Mouse (Mus musculus) urinary bladder, postnatal 14 days (tissue): ENCODE data around the gene Slc13a3.

Experiments used
- DNase-seq: peaks from one replicate; pipeline ENCODE4 v3.0.0; 2021; ENCODE audit warnings: low spot score

Gene Slc13a3

DNA sequence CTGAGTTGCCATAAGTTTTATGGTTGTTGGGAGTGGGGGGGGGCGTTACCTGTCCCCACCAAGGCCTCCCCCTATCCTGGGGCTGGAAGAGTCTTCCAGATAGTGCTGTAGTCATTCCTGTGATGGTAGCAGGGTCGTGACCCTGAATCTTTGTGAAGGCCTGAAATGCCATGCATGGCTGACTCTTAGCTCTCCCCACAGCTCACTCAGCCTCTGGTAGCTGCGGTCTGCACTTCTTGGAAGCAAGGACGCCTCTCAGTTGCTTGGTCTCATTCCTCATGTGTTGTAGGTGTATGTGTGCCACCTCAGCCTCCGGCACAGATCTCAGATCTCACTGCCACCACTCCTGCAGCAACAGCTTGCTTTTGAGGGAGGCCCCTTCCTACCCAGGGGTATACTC is 2.8 kb upstream of the Slc13a3 start:
- no peak for DNase-seq

DNA sequence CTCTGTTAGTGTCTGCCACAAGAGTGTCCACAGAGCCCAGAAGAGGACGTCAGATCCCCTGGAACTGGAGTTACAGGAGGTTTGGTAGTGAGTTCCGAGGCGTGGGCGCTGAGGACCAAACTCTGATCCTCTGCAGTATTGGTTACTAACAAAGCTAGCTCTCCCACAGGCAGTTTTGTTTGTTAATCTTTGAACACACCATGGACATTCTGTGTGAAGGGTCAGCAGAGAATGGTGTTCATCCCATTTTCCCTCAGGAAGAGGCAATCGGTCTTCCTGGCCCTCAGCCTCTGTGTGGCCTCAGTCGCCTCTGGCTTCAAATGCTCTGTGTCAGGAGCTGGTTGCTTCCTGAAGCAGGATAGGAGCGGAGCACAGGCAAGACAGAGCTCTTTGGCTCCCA is 2.4 kb upstream of the Slc13a3 start:
- DNase-seq = no peak

DNA sequence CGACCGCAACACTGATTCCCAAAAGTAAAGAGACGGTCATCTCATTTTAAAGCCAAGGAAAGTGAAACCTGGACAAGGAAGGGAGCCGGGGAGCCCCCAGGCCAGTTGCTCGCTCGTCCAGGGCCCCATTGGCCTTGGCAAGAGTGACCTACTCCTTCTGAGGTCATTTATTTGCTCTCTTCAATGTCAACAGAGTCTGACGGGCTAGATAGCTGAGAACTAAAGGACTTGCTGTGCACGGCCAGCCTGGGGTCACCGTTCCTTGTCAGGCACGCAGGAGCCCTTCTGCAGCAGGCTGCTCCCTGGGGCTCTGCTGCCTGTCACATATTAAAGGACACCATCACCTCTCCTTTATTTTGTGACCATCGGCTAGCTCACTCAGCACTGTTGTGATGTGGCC is 1.1 kb downstream of the Slc13a3 start:
- no peak for DNase-seq

DNA sequence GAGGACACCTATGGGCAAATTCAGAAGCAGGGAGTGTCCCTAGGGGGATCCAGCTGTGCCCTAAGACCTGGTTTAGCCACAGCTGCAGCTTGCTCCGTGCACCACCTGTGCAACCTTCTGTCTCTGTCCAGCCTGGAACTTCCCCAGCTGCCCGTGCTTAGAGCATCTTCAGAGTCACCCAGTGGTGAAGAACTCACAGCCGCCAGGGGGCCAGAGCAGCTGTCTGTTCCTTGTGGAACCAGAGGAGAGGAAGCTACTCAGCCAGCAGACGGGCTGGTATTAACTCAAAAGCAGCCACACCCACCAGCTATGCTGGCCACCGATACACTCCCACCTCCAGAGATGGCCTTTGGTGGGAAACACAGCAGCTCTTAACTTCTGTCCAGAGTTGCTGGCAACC is 2.9 kb downstream of the Slc13a3 start:
- DNase-seq = no peak

DNA sequence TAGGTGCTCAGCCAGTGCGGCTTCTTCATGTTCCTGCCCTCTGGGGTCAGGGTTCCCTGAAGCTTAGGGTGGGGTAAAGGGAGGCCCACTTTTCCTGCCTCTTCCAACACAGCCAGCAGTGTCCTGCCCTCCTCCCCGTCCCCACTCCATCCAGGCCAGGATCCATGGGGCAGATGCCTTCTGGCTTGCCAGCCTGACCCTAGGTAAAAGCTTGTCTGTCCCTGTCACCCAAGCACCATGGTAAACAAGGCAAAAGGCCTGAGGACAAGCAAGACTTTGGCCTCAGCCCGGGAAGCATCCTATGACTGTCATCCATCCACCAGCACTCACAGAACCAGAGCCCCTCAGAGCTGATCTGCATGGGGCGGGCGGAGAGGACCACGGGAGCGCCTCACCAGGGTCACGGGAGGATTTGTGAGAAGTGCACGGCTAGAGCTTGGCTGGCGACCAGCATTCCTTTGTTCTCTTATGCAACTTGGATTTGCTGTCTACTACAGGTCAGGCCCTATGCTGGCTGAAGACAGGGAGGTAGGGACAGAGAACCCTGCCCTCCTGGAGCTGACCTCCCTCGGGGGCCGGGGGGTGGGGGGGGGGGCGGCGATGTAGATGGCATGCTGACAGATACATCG is 5.1 kb downstream of the Slc13a3 start:
- peak; percentile 29 for DNase-seq

DNA sequence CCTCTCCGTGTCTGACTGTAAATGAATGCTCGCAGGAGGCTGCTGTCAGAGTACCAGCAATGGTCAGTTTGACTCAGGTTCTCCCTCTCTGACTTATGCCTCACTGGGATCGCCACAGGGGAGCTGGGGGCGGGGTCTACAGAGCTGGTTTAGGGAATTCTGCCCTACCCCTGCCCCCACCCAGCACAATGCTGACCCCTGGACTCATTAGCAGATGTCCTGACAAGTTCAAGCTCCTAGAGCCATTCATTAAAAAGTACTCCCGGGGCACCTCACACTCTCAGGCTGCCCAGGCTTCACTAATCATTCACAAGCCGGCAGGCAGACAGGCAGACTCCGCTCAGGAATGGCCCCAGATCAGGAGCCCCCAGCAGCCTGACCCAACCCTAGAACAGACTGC is 13.4 kb downstream of the Slc13a3 start:
- DNase-seq = no peak

DNA sequence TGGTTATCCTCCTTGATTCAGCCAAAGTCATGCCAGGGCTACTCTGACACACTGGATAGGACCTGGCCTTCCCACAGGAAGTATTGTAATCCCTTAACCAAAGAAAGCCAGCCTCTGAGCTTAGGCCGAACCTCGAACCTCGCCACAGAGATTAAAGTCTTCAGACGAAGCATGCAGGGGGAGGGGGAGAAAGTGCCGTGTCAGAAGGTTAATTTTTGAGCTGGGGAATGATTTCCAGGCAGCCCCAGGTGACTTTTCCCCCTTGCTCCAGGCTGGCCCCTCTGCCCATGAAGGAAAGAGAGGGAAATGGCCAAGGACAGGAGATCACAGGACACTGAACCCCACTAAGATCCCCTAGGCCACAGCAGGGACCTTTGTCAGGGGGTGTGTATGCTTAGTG is 14.8 kb downstream of the Slc13a3 start:
- DNase-seq = no peak

DNA sequence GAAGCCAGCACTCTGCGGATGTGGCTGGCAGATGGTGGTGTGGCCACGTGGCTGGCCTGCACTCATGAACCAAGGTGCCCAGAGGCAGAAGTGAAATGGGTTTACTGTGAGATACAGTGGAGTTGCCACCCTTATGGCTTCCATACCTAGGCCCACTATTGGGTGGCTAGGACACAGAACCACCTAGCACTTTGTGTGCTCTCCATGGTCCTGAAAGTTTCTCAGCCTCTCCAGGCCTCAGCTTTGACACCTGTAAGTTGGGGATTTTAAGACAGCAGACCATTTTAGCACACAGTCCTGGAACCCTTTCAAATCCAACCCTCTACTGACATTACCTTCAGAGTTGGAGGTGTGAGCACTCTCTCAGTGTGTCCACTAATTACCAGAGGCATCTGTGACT is 16.3 kb downstream of the Slc13a3 start:
- DNase-seq = no peak

DNA sequence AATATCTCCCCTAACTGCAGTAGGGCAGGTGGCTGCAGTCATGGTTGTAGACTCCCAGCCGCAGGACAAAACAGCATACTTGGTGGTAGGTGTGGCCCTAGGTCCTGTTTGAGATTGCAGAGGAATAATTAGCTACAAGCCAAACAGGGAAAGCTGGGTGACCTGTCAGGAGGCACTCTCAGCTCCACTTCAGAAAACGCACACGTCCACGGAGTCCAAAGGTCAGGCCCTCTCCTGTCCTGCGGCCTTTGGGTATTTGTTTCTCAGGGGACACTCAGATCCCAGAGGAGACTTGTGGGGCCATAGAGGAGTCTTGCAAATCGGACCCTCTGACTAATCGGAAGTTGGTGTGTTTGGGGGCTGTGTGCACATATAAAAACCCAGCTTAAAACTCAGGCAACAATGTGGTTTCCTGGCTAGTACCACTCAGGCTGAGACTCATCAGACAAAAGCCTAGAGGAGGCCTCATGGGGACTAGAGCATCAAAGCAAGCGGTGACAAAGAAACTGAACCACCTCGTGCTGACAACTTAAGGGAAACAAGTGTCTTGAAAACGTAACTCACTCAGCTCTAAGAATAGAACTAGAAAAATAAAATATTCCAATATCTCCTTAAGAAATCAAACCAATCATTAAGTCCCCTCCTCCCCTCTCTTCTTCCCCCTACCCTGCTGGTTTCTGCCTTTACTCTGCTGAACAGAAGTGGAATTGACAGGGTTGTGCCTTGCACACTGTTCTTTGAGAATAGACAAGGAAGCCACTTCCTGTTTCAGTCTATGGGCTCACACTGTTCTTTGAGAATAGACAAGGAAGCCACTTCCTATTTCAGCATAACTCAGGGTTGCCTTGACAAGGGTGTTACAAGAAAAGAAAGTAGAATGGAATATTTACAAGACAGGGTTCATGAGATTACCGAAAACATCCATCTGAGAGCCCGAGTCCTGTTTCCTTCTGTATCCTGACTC is 20.0 kb downstream of the Slc13a3 start:
- DNase-seq = no peak

DNA sequence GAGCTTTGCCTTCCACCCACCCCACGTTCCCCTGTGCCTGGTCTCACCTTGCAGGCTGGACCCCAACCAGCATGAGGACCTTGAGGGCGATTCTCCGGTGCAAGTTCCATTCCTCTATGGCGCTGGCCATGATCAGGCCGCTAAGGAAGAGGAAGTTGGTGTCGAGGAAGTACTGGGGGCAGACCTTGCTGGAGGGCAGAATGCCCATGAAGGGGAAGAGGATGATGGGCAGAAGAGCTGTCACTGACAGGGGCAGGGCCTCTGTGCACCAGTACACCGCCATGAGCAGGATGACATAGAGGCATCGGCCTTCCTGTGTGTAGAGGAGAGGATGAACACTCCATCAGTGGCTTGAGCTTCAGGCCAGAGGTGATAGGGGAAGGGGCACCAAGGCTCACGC is 24.6 kb downstream of the Slc13a3 start:
- DNase-seq = no peak

DNA sequence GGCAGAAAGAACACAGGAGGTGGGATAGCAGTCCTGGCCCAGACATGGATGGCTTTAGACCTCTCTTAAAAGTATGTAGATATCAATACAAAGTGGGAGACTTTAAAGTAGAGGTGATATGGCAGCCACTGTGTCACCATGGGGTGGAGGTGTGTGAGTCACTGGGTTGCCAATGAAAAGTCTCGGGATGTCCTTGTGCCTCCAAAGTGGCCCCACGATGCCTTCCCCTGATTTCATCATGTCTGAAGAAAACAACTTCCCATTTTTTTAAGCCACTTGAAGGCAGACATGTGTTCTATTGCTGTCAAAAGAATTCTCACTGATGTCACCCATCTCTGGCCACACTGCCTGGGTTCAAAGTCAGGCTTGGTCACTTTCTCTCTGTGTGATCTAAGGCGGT is 28.2 kb downstream of the Slc13a3 start:
- no peak for DNase-seq

DNA sequence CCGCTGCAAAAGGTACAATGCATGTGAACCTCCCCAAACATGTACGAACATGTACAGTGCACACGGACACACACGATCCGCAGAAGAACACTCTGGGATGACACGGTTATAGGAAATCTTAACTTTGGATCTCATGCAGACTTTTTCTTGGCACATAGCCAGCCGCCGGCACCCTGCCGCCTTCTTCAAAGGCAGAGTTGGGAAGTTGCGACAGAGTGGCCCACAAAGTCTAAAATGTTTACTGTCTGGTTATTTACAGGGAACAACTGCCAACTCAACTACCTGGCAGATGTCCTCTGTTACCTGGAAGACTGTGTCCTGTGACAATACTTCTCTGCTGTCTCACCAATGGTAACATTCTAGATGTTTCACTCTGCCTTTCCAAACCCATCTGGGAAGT is 30.0 kb downstream of the Slc13a3 start:
- DNase-seq = peak; percentile 11

DNA sequence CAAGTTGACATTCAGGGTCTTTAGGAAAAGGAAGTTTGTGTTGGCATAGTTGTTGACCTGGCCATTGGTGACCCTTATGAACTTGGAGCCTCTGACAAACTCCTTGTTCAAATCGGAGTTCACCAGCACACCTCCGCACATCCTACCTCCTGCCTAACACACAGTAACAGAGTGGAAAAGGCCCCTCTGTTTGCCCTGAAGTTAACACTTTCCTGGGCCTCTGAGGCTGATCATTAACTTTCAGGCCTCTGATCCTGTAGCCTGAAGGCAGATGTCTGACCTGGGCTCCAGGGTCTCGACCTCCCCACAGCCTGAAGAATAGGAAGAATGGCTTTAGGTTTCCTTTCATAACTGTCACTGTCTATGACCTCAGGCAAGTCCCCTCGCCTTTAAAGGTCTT is 31.4 kb downstream of the Slc13a3 start:
- DNase-seq = no peak

DNA sequence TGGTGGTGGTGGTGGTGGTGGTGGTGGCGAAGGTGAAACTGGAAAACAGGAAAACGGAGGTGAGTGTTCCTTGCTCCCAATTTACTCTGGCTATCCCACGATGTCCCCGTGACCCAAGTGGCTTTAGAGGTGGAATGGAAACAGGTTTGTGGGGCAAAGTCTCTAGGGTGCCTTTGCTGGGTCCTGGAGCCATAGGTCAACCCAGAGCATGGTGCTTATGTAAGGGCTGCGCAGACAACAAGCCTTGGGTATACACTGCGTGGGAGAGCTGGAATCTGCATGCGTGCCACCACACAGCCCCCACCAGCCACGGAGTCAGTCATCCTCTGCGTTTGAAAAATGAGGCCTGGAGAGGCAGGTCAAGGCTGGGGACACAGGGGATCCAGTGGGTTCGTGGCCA is 33.4 kb downstream of the Slc13a3 start:
- no peak for DNase-seq

DNA sequence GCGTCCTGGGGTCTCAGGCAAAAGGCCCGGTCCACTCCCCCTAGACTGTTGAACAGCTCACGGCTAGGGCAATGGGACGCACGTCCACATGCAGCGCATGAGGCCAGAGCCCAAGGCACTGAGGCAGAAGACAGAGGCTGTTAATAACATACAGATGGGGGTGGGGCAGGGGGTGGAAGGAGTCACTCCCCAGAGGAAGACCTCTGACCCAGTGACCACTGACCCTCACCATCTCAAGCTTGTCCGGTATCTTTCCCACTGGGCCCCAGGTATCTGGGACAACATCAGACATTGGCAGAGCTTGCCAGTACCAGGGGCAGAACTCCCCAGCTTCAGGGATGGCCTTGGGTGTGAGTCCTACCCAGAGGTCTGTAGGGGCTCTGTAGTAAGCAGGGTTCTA is 34.1 kb downstream of the Slc13a3 start:
- no peak for DNase-seq

DNA sequence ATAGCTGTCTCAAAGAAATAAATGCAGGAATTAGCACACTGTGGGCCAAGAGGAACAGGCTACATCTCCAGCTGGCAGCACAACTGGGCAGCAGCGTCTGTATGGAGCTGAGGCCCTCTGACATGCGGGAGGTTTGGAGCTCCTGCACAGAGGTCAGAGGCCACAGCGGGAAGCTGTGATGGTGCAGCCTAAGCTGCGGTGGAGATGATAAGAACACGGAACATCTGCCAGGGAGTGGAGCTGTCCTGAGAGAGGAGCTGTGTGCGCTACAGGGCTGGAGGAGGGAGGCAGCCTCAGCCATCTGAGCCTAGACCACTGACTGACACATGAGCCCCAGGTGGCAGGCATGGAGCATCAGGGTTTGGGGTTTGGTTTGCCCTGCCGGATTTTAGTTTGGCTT is 44.3 kb downstream of the Slc13a3 start:
- DNase-seq = no peak

DNA sequence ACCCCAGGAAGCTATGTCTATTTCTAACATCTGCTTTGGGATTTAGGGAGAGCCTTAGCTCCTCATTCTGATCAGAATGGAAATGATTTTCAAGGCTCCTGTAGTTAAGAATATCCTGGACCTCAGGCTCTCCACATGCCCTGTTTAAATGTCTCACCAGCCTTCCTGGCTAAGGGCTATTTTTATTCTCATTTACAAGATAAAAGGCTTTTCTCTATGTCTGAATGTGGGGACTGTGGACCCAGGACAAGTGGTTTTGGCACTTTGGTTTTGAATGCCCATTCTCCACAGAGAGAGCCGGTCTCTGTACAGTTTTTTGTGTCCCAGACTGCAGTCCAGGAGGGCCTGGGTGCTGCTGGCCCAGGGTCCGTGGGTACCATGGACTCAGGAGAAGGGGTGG is 52.8 kb downstream of the Slc13a3 start:
- DNase-seq = no peak

DNA sequence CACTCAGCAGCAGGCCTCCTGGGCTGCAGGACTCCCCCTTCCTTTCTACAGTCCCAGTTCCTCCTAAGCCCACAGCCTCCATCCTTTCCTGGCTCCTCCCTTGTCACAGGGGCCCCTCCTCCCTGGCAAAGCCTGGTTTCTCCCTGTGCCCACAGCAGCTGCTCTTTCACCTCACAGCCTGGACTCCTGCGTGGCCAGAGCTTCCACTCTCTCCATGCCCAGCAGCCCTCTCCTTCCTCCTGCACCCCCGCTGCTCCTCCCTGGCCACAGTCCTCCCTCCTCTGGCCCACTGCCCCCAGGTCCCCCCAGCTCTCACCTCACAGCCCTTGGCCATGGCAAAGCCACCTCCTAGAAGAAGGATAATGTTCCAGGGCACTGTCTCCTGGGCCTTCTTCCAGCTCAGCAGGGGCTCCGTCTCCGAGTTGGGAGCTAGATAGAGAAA is 53.3 kb downstream of the Slc13a3 start:
- no peak for DNase-seq

DNA sequence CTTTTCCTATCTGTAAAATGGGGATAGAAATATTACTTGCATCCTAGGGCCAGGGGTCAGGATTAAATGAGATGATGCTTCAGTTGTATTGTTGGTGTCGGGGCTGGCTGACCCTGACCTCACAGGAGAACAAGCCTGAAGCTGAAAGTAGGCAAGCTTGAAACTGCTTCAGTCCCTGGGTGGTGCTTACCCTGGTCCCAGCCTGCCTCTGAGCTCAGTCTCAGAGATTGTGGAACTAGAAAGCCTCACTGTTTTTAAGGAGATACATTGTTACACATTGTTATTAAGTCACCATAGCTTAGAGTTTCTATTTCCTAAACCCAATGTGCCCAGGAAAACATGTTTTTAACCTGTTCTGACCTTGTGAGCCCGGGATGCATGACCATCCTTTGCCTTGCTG is 54.5 kb downstream of the Slc13a3 start:
- no peak for DNase-seq

DNA sequence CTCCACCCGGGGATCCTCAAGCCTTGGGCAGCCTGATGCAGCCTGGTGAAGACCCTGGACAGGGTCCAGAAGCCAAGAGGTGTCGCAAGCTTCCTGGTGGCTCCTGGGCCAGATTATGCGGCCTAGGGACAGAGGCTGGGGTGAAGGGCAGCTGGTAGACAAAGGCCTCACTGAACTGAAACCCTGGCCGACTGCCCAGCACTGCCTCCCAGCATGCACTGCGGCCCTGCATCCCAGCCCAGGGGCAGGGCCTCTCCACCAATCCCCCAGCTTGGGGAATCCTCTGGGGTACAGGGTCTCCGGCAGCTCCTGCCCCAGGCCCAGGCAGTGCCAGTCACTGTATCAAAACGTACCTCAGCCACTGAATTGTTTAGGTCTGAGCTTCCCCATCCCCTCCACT is 55.7 kb downstream of the Slc13a3 start:
- DNase-seq = no peak

DNA sequence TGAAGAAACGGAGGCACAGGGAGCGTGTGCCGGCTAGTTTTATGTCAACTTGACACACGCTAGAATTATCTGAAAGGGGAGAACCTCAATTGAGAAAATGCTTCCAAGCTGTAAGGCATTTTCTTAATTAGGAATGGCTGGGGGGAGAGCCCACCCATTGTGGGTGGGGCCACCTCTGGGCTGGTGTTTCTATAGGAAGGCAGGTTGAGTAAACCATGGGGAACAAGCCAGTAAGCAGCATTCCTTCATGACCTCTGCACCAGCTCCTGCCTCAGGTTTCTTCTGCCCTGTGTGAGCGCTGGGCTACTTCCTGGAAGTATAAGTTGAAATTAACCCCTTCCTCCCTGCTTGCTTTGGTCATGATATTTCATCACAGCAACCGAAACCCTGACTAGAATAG is 57.2 kb downstream of the Slc13a3 start:
- DNase-seq = no peak

DNA sequence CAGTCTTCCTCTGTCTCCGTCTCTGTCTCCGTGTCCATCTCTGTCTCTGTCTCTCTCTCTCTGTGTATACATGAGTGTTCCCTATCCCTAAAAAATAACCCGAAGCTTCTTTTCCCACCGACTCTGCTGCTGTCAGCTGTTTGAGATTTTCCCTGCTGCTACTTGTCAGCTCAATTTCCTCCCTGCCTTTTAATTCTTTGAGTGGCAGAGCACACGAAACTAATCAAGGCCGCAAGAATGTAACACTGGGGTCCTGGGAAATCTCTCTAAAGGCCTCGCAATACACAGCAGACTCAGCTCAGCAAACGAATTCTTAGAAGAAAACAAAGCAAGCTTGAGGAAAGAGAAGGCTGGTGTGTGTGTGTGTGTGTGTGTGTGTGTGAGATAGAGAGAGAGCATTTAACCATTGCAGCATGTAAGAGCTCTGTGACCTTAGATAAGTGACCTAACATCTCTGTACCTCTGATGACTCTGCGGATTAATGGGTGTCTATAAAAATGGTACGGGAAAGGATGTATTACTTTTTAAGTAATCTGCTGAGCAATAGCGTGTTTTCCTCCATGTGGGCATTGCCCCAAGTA is 57.8 kb downstream of the Slc13a3 start:
- no peak for DNase-seq

DNA sequence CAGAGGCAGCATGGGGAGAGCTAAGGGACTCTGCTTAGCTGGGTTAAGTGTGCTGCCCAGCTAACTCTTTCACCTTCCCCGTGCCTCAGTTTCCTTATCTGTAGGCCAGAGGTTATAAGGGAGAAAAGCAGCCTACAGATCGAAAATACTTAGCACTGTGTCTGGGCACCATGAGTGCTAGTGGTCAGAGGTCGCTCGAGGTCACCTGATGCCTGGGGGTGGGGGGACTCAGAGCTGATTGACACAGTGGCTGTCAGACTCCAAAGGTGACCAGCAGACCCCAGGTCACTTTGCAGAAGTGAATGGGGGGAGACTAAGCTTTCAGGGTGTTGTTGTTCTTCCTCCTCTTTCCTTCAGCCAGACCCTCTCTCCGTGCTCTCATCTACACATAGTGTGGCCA is 58.7 kb downstream of the Slc13a3 start:
- no peak for DNase-seq
